Mouse (Mus musculus) CH12.LX (cell line): ENCODE data around the gene Id2.

Source experiments
- CTCF ChIP-seq, 2 experiments: IDR thresholded peaks in 1 of 2; conservative IDR thresholded peaks in 1 of 2; 2 replicates each; pipeline ENCODE4 v1.5.1; 2011 to 2012; ENCODE audit warnings: low read depth in 2 of 2, low read length in 2 of 2, improper control_type of control experiment in 1 of 2, inconsistent platforms in 1 of 2, mild to moderate bottlenecking in 1 of 2, moderate library complexity in 1 of 2
- E2F4 ChIP-seq: IDR thresholded peaks from 2 replicates; pipeline ENCODE4 v1.6.1; 2011; ENCODE audit warnings: low read depth, low read length, improper control_type of control experiment; ENCODE audit not compliant: insufficient replicate concordance
- EP300 ChIP-seq: IDR thresholded peaks from 2 replicates; pipeline ENCODE4 v1.6.1; 2011; ENCODE audit warnings: low read length, improper control_type of control experiment
- ETS1 ChIP-seq: conservative IDR thresholded peaks from 2 replicates; pipeline ENCODE4 v1.6.1; 2012; ENCODE audit warnings: low read depth, mild to moderate bottlenecking, inconsistent platforms, low read length, improper control_type of control experiment, moderate library complexity
- KAT2A ChIP-seq: IDR thresholded peaks from 2 replicates; pipeline ENCODE4 v1.6.1; 2012; ENCODE audit warnings: low read length, improper control_type of control experiment, inconsistent platforms; ENCODE audit not compliant: insufficient replicate concordance
- MAX ChIP-seq: IDR thresholded peaks from 2 replicates; pipeline ENCODE4 v1.6.1; 2011; ENCODE audit warnings: low read length, improper control_type of control experiment
- MAZ ChIP-seq: IDR thresholded peaks from 2 replicates; pipeline ENCODE4 v1.6.1; 2012; ENCODE audit warnings: low read depth, mild to moderate bottlenecking, inconsistent platforms, low read length, improper control_type of control experiment, moderate library complexity
- MEF2A ChIP-seq: IDR thresholded peaks from 2 replicates; pipeline ENCODE4 v1.6.1; 2014; ENCODE audit warnings: low read depth, mild to moderate bottlenecking, inconsistent platforms, low read length, improper control_type of control experiment, borderline replicate concordance
- POLR2A ChIP-seq: IDR thresholded peaks from 2 replicates; pipeline ENCODE4 v1.6.1; 2011; ENCODE audit warnings: low read depth, mild to moderate bottlenecking, improper control_type of control experiment, low read length
- POLR2AphosphoS2 ChIP-seq: IDR thresholded peaks from 2 replicates; pipeline ENCODE4 v1.6.1; 2011; ENCODE audit warnings: low read depth, low read length, improper control_type of control experiment
- SMC3 ChIP-seq: IDR thresholded peaks from 2 replicates; pipeline ENCODE4 v1.6.1; 2011; ENCODE audit warnings: low read depth, low read length, improper control_type of control experiment
- UBTF ChIP-seq: IDR thresholded peaks from 2 replicates; pipeline ENCODE4 v1.6.1; 2012; ENCODE audit warnings: low read depth, mild to moderate bottlenecking, inconsistent platforms, low read length, improper control_type of control experiment, moderate library complexity
- USF1 ChIP-seq: IDR thresholded peaks from 2 replicates; pipeline ENCODE4 v1.6.1; 2014; ENCODE audit warnings: low read depth, mild to moderate bottlenecking, inconsistent platforms, low read length, improper control_type of control experiment
- ZC3H11A ChIP-seq: IDR thresholded peaks from 2 replicates; pipeline ENCODE4 v1.6.1; 2012; ENCODE audit warnings: low read depth, mild to moderate bottlenecking, inconsistent platforms, low read length, improper control_type of control experiment

- TF ChIP-seq POLR2A (no peak), CTCF (conservative IDR thresholded peaks at IDR 0.05 in 1 of 2, IDR thresholded peaks at IDR 0.05 in 1 of 2; ENCODE audit: low read depth in 2 of 2, low read length in 2 of 2) (no peak), MEF2A (no peak), E2F4 (no peak), KAT2A (no peak), SMC3 (no peak), MAZ (no peak), ETS1 (no peak), EP300 (no peak), USF1 (no peak), POLR2AphosphoS2 (no peak), ZC3H11A (no peak), UBTF (no peak), MAX (no peak)
Measured at GRCm38 (mm10) chr12:25140115-25140514, 43.2 kb upstream of the Id2 start.
